Mouse (Mus musculus) limb, embryonic 14.5 days (tissue): ENCODE results near the gene Aak1. TPM values are rescaled to one million over a fixed set of nuclear protein-coding genes. Genes with fewer than 3 reads are reported as not detected.
A peak's percentile ranks its signal among the peaks of the same experiment; 100 is the strongest.

Experiments
- ATAC-seq: fragments of 200-750 bp; cut with Nextera tagmentation; 2 replicates; pipeline ENCODE4 v1.8.0; 2017; ENCODE audit warnings: low read depth, moderate number of reproducible peaks, moderate TSS enrichment; ENCODE audit not compliant: low FRiP score
- DNase-seq: peaks from one replicate; pipeline ENCODE4 v3.0.0-alpha.2; 2015; ENCODE audit warnings: low spot score
- H3K27ac ChIP-seq: fragments of 300-500 bp; sonication (generic); replicated peaks from 2 replicates; pipeline ENCODE4 v1.5.1; 2014; ENCODE audit warnings: low read depth, mild to moderate bottlenecking, low read length, moderate library complexity, mixed read lengths
- H3K27me3 ChIP-seq: fragments of 300-500 bp; sonication (generic); 2 replicates; pipeline ENCODE4 v1.6.1; 2014; ENCODE audit warnings: low read length, mixed read lengths; ENCODE audit not compliant: control insufficient read depth, insufficient read depth
- H3K36me3 ChIP-seq: fragments of 300-500 bp; sonication (generic); 2 replicates; pipeline ENCODE4 v1.6.1; 2014; ENCODE audit warnings: mild to moderate bottlenecking, low read length, moderate library complexity, mixed read lengths; ENCODE audit not compliant: control insufficient read depth, insufficient read depth
- H3K4me1 ChIP-seq: fragments of 300-500 bp; sonication (generic); 2 replicates; pipeline ENCODE4 v1.6.1; 2014; ENCODE audit warnings: antibody characterized with exemption, low read length, mixed read lengths; ENCODE audit not compliant: control insufficient read depth, insufficient read depth
- H3K4me2 ChIP-seq: fragments of 300-500 bp; sonication (generic); replicated peaks from 2 replicates; pipeline ENCODE4 v1.6.1; 2014; ENCODE audit warnings: low read depth, mild to moderate bottlenecking, low read length, moderate library complexity; ENCODE audit not compliant: severe bottlenecking
- H3K4me3 ChIP-seq: fragments of 300-500 bp; sonication (generic); replicated peaks from 2 replicates; pipeline ENCODE4 v1.5.1; 2014; ENCODE audit warnings: low read length
- H3K9ac ChIP-seq: fragments of 300-500 bp; sonication (generic); 2 replicates; pipeline ENCODE4 v1.6.1; 2014; ENCODE audit warnings: mild to moderate bottlenecking, low read depth, low read length, moderate library complexity; ENCODE audit not compliant: severe bottlenecking
- H3K9me3 ChIP-seq: fragments of 300-500 bp; sonication (generic); 2 replicates; pipeline ENCODE4 v1.6.1; 2016; ENCODE audit warnings: low read length; ENCODE audit not compliant: control insufficient read depth
- POLR2A ChIP-seq: fragments of 200-500 bp; IDR thresholded peaks from 2 replicates; pipeline ENCODE4 v1.8.0; 2012; ENCODE audit warnings: inconsistent platforms, mild to moderate bottlenecking, moderate library complexity, borderline replicate concordance; ENCODE audit not compliant: insufficient read depth, insufficient read length; ENCODE audit errors: extremely low read depth
- WGBS: fragments of 180-500 bp; shearing (Covaris S2); extraction: QIAGEN DNeasy Blood & Tissue Kit; methylation state at CpG from one replicate; pipeline ENCODE4 v1.1.7; 2014; 5-methylcytosine and 5-hydroxymethylcytosine counted together
- polyA plus RNA-seq, 2 experiments: library from polyadenylated mRNA; depleted of rRNA in 1 of 2; stranded (reverse) in 1 of 2; unstranded in 1 of 2; fragments of >200 nt; fragmentation: Nextera tagmentation in 1 of 2; extraction: Ambion mirVana in 1 of 2; gene quantifications; 2 replicates each; pipeline versions ENCODE4 v1.2.1 to v1.2.3; 2012 to 2014

Aak1 gene
- polyA plus RNA-seq, 2 experiments = 19.8 to 24.7 TPM

DNA sequence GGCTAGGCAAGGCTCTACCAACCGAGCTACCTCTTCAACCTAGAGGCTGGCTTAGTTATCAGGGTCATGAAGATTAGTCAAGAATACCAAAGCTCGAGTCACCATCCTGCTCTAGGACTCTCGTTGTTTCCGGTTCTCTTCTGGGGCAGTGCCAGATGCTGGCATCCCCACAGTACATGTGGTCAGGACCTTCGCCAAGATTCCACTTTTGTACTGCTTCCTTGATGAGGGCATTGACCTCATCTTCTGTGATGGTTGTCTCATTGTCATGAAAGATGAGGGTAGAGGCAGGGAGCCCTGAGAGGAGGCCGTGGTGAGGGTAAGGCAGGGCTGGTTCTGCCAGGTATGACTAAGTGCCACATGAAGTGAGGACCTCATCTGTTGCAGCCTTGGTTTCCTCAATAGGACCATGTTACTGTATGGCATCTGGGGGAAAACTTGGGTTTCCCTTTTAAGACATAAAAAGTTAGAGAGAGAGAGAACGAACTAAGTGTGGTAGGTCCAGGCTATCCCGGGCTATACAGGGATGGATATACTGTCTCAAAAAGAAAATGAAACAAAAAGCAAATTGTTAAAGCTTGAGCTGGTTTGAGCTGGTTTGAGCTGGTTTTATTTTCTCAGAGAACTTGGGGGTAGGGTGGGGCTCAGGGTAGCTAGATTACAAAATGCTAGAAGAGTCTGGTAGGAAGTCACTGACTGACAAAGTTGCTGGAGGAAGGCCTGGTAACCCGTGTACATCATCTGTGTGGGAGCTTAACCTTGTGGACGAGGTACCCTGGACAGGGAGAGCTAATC lies 188.7 kb downstream of the Aak1 start:
- H3K4me2 ChIP-seq = no peak overlapping the region
- no peak overlapping the region for H3K4me3 ChIP-seq
- WGBS = 88% methylated on average over 10 of the region's 10 CpGs
- H3K9ac ChIP-seq = no peak overlapping the region
- no peak for TF ChIP-seq POLR2A
- no peaks in the 10 kb centered on the region for H3K27me3 ChIP-seq
- H3K9me3 ChIP-seq = no peaks in the 10 kb centered on the region
- no peaks in the 10 kb centered on the region for H3K36me3 ChIP-seq
- H3K27ac ChIP-seq = no peak overlapping the region
- no peaks in the 10 kb centered on the region for H3K4me1 ChIP-seq
- ATAC-seq (no peak), DNase-seq (no peak)

GRCm38 (mm10) chr6:87039161-87039560 lies 189.8 kb downstream of the Aak1 start:
- no peaks in the 10 kb centered on the region for H3K9me3 ChIP-seq
- WGBS = 85% methylated on average over 8 of the region's 8 CpGs
- H3K27ac ChIP-seq = no peak overlapping the region
- H3K27me3 ChIP-seq = no peaks in the 10 kb centered on the region
- no peak for TF ChIP-seq POLR2A
- no peak overlapping the region for H3K9ac ChIP-seq
- no peak overlapping the region for H3K4me2 ChIP-seq
- no peak for DNase-seq
- H3K4me1 ChIP-seq = peaks cover 9% of the 10 kb centered on the region
- no peak overlapping the region for H3K4me3 ChIP-seq
- no peaks in the 10 kb centered on the region for H3K36me3 ChIP-seq
- ATAC-seq = no peak

DNA sequence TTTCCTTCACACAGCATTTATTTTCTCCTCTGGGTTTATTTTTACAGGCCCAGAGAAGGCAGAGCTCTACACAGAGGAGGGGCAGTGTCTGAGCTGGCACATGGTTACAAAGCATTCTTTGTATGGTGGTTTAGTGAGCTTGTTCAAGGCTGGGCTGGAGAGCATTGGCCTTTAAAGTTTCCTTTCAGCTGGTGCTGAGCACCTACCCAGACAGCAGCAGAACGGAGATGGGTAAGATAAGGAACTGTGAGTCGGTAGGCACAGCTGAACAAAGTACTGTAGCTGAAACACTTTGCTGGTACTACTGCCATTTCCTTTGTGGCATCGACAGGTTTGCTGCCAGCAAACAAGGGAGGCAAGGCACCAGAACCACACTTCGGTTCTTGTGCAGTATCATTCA lies 191.7 kb downstream of the Aak1 start:
- 85% methylated on average over 4 of the region's 4 CpGs for WGBS
- peak; percentile 6 for DNase-seq
- Histone ChIP-seq H3K36me3 (no peaks in the 10 kb centered on the region), H3K9me3 (no peaks in the 10 kb centered on the region), H3K4me2 (peak overlapping the region; percentile 20; the same call in 1 of the 2 replicates), H3K27ac (peak overlapping the region; percentile 100), H3K27me3 (no peaks in the 10 kb centered on the region), H3K4me1 (peaks cover 15% of the 10 kb centered on the region), H3K4me3 (no peak overlapping the region), H3K9ac (no peak overlapping the region)
- ATAC-seq = no peak
- no peak for TF ChIP-seq POLR2A

GRCm38 (mm10) chr6:87041431-87041830 lies 192.1 kb downstream of the Aak1 start:
- H3K4me3 ChIP-seq = peak overlapping the region; percentile 98; the same call in 1 of the 2 replicates

GRCm38 (mm10) chr6:87042004-87042336 lies 192.7 kb downstream of the Aak1 start:
- WGBS = 1% methylated on average over 11 of the region's 11 CpGs
- peak; percentile 4; the same call in 1 of the 2 replicates for ATAC-seq

More at GRCm38 (mm10) chr6:87041431-87041830, 192.1 kb downstream of the Aak1 start:
- no peaks in the 10 kb centered on the region for H3K36me3 ChIP-seq
- H3K27ac ChIP-seq = peak overlapping the region; percentile 100
- peak overlapping the region; percentile 93; the same call in 1 of the 2 replicates for H3K9ac ChIP-seq
- H3K4me1 ChIP-seq = peaks cover 15% of the 10 kb centered on the region
- peak overlapping the region; percentile 66; the same call in 1 of the 2 replicates for H3K4me2 ChIP-seq
- 81% methylated on average over 7 of the region's 7 CpGs for WGBS
- no peak for TF ChIP-seq POLR2A
- no peaks in the 10 kb centered on the region for H3K9me3 ChIP-seq
- no peaks in the 10 kb centered on the region for H3K27me3 ChIP-seq
- DNase-seq (no peak), ATAC-seq (no peak)

More at GRCm38 (mm10) chr6:87042004-87042336, 192.7 kb downstream of the Aak1 start:
- no peak for DNase-seq
- Histone ChIP-seq H3K36me3 (no peaks in the 10 kb centered on the region), H3K9ac (peak overlapping the region; percentile 93), H3K4me1 (peaks cover 15% of the 10 kb centered on the region), H3K27ac (peak overlapping the region; percentile 100), H3K27me3 (no peaks in the 10 kb centered on the region), H3K9me3 (no peaks in the 10 kb centered on the region), H3K4me3 (peak overlapping the region; percentile 98), H3K4me2 (peak overlapping the region; percentile 66)
- TF ChIP-seq POLR2A = no peak
